Mouse (Mus musculus): ENCODE measurements around the gene Klk1b9.
"Not testable (repeated sequence)": the region's sequence is repeated elsewhere in the genome, so short reads cannot be mapped to it uniquely, and the experiment has no call there.

Klk1b9 gene

GRCm38 (mm10) chr7:43975761-43976160 lies at the start of gene Klk1b9:
TSS of gene Klk1b9 (plus strand) at chr7:43976061.
- not testable (repeated sequence) for DNase-seq (ENCODE audit: low spot score in 2 of 2)

- DNase-seq (ENCODE audit: low spot score in 2 of 2): no peak
These were observed 47.3 kb upstream of the Klk1b9 start for GRCm38 (mm10) chr7:43928521-43928920.

GRCm38 (mm10) chr7:43932337-43932736 lies 43.5 kb upstream of the Klk1b9 start:
- no peak for DNase-seq (ENCODE audit: low spot score in 2 of 2)

- DNase-seq (ENCODE audit: low spot score in 2 of 2): no peak
These were observed 42.4 kb upstream of the Klk1b9 start, which contains the start of gene Klk15 for GRCm38 (mm10) chr7:43933440-43933839. TSS of gene Klk15 (plus strand) at chr7:43933740.

- DNase-seq (ENCODE audit: low spot score in 2 of 2): no peak
These were observed 41.1 kb upstream of the Klk1b9 start for GRCm38 (mm10) chr7:43934747-43935146.

- DNase-seq (ENCODE audit: low spot score in 2 of 2): no peak
These were observed 39.3 kb upstream of the Klk1b9 start for GRCm38 (mm10) chr7:43936551-43936950.

- DNase-seq (ENCODE audit: low spot score in 2 of 2): not testable (repeated sequence)
These were observed 33.6 kb upstream of the Klk1b9 start for GRCm38 (mm10) chr7:43942293-43942692.

GRCm38 (mm10) chr7:43944727-43945264 lies 31.1 kb upstream of the Klk1b9 start:
- no peak for DNase-seq (ENCODE audit: low spot score in 2 of 2)

GRCm38 (mm10) chr7:43950364-43950763 lies 25.5 kb upstream of the Klk1b9 start, which contains the start of gene Klk1b8:
TSS of gene Klk1b8 (plus strand) at chr7:43950664.
- no peak for DNase-seq (ENCODE audit: low spot score in 2 of 2)

GRCm38 (mm10) chr7:43952703-43953102 lies 23.2 kb upstream of the Klk1b9 start:
- no peak for DNase-seq (ENCODE audit: low spot score in 2 of 2)

GRCm38 (mm10) chr7:43966451-43966850 lies 9.4 kb upstream of the Klk1b9 start, which contains the start of gene Klk1b1:
TSS of gene Klk1b1 (plus strand) at chr7:43966751.
- no peak for DNase-seq (ENCODE audit: low spot score in 2 of 2)

GRCm38 (mm10) chr7:43967058-43967457 lies 8.8 kb upstream of the Klk1b9 start:
- no peak for DNase-seq (ENCODE audit: low spot score in 2 of 2)

- DNase-seq (ENCODE audit: low spot score in 2 of 2): no peak
These were observed 8.2 kb upstream of the Klk1b9 start for GRCm38 (mm10) chr7:43967612-43968011.

GRCm38 (mm10) chr7:43985657-43986056 lies 9.8 kb downstream of the Klk1b9 start:
- no peak for DNase-seq (ENCODE audit: low spot score in 2 of 2)

- not testable (repeated sequence) for DNase-seq (ENCODE audit: low spot score in 2 of 2)
These were observed 19.0 kb downstream of the Klk1b9 start for GRCm38 (mm10) chr7:43994821-43995220.

GRCm38 (mm10) chr7:43995577-43995976 lies 19.7 kb downstream of the Klk1b9 start, which contains the start of gene Klk1b11:
TSS of gene Klk1b11 (plus strand) at chr7:43995877.
- not testable (repeated sequence) for DNase-seq (ENCODE audit: low spot score in 2 of 2)

GRCm38 (mm10) chr7:44004847-44005246 lies 29.0 kb downstream of the Klk1b9 start:
- DNase-seq (ENCODE audit: low spot score in 2 of 2): no peak

- DNase-seq (ENCODE audit: low spot score in 2 of 2): not testable (repeated sequence)
These were observed 36.0 kb downstream of the Klk1b9 start, which contains the start of gene Klk1b26 for GRCm38 (mm10) chr7:44011868-44012267. TSS of gene Klk1b26 (plus strand) at chr7:44012168.

- not testable (repeated sequence) for DNase-seq (ENCODE audit: low spot score in 2 of 2)
These were observed 38.8 kb downstream of the Klk1b9 start for GRCm38 (mm10) chr7:44014666-44015065.

- DNase-seq (ENCODE audit: low spot score in 2 of 2): no peak
These were observed 39.2 kb downstream of the Klk1b9 start for GRCm38 (mm10) chr7:44015071-44015470.

Data from spleen, postnatal 36 days (tissue).